Mouse (Mus musculus) G1E (cell line): ENCODE measurements around the gene Tsfm. TPM values are rescaled to one million over a fixed set of nuclear protein-coding genes. Genes with fewer than 3 reads are reported as not detected.

Source experiments
- ATAC-seq: 2 replicates; pipeline ENCODE4 v1.8.0; 2016; ENCODE audit warnings: mild to moderate bottlenecking; ENCODE audit not compliant: insufficient number of reproducible peaks, poor library complexity, low FRiP score, severe bottlenecking; ENCODE audit errors: extremely low read depth
- DNase-seq: peaks from one replicate; pipeline ENCODE4 v3.0.0; 2012; ENCODE audit warnings: low spot score
- H3K27me3 ChIP-seq: 2 replicates; pipeline ENCODE4 v1.6.1; 2012; ENCODE audit warnings: mild to moderate bottlenecking, low read length, inconsistent platforms; ENCODE audit not compliant: insufficient read depth
- H3K36me3 ChIP-seq: replicated peaks from 2 replicates; pipeline ENCODE3; 2012; ENCODE audit warnings: mild to moderate bottlenecking, inconsistent platforms
- H3K4me1 ChIP-seq: 2 replicates; pipeline ENCODE4 v1.6.1; 2012; ENCODE audit warnings: low read depth, low read length, inconsistent platforms, mixed read lengths; ENCODE audit not compliant: insufficient read depth
- H3K4me3 ChIP-seq: 2 replicates; pipeline ENCODE4 v1.5.1; 2012; ENCODE audit warnings: low read depth, mild to moderate bottlenecking, inconsistent platforms, low read length, moderate library complexity, mixed read lengths
- H3K9me3 ChIP-seq: replicated peaks from 2 replicates; pipeline ENCODE4 v1.6.1; 2012; ENCODE audit warnings: inconsistent platforms
- CTCF ChIP-seq: IDR thresholded peaks from 2 replicates; pipeline ENCODE4 v1.5.1; 2012; ENCODE audit warnings: low read depth, low read length, inconsistent platforms, mixed read lengths
- GATA1 ChIP-seq: IDR thresholded peaks from 2 replicates; pipeline ENCODE4 v1.6.1; 2012; ENCODE audit warnings: borderline replicate concordance, low read length, inconsistent platforms, mixed read lengths
- GATA2 ChIP-seq: IDR thresholded peaks from 2 replicates; pipeline ENCODE4 v1.6.1; 2012; ENCODE audit warnings: low read depth, low read length, inconsistent platforms, borderline replicate concordance
- POLR2AphosphoS5 ChIP-seq: IDR thresholded peaks from 2 replicates; pipeline ENCODE4 v1.6.1; 2012; ENCODE audit warnings: low read depth, low read length, inconsistent platforms; ENCODE audit not compliant: insufficient replicate concordance
- TAL1 ChIP-seq: conservative IDR thresholded peaks from 2 replicates; pipeline ENCODE4 v1.6.1; 2012; ENCODE audit warnings: low read depth, low read length, inconsistent platforms, mixed read lengths
- polyA plus RNA-seq: library from polyadenylated mRNA; stranded (reverse); fragments of >175 nt; gene quantifications from 2 replicates; pipeline ENCODE4 v1.2.3, GENCODE M21; 2012
- total RNA-seq, 2 experiments: library from RNA; stranded (forward) in 1 of 2; stranded (reverse) in 1 of 2; fragments of 200-1000 nt in 1 of 2; fragments of >200 nt in 1 of 2; fragmentation: Nextera tagmentation in 1 of 2; gene quantifications; 2 replicates each; pipeline ENCODE4 v1.2.3; 2014 to 2017

Tsfm gene
- total and polyA plus RNA-seq, 3 experiments, result 44.5 to 58.9 (median 53.2) TPM

DNA sequence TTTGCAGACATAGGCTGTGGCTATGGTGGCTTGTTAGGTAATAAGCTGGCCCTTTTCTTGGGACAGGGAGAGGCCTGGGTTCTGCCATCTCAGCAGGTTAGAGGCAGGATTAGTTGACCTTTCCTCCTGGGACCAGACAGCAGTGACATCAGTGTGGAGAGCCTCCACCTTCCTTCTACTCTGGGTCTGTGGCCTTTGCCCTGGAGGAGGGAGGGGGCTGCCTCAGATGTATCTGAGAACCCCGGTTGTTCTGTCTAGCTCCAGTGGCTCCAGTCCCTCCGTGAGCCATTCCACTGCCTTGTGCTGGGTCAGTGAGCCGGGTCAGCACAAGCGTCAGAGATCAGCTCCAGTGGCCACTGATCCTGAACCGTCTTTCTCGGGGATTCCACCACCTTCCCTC is 12.5 kb upstream of the Tsfm start:
- Histone ChIP-seq H3K27me3 (peaks cover 19% of the 10 kb centered on the region), H3K36me3 (peaks cover 50% of the 10 kb centered on the region), H3K4me1 (peaks cover 33% of the 10 kb centered on the region), H3K9me3 (no peaks in the 10 kb centered on the region), H3K4me3 (no peak overlapping the region; the same call in 1 of the 2 replicates)
- no peak for TF ChIP-seq TAL1
- TF ChIP-seq GATA2, result no peak
- no peak for TF ChIP-seq CTCF
- ATAC-seq (no peak), DNase-seq (no peak)

DNA sequence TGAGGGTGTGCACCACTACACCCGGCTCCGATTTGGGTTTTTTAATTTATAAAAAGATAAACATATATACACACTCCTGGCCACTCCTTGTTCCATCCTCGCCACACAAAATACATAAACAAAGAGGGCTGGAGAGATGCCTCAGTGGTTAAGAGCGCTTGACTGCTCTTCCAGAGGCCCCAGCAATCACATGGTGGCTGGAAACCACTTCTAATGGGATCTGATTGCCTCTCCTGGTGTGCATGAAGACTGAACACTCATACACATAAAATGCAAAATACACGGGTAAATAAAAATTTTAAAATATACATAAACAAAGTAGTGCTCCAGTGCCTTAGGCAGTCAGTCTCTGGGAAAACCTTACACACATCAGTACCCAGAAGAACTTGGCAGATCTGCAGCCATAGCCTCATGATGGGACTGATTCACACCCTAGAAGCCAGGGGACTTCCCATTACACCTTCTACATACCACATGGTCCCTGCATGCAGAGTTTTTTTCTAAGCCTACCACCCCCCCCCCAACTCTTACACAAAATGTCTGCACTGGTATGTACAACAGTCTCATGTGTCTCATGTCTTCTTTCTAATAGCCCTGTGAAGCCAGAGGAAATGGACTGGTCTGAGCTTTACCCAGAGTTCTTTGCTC is 12.0 kb upstream of the Tsfm start:
- ATAC-seq (no peak), DNase-seq (no peak)
- Histone ChIP-seq H3K36me3 (peaks cover 44% of the 10 kb centered on the region), H3K4me1 (peaks cover 33% of the 10 kb centered on the region), H3K27me3 (peaks cover 22% of the 10 kb centered on the region), H3K4me3 (peak overlapping the region; percentile 94), H3K9me3 (no peaks in the 10 kb centered on the region)
- TF ChIP-seq GATA2 (no peak), TAL1 (no peak), POLR2AphosphoS5 (no peak), CTCF (no peak), GATA1 (no peak)

DNA sequence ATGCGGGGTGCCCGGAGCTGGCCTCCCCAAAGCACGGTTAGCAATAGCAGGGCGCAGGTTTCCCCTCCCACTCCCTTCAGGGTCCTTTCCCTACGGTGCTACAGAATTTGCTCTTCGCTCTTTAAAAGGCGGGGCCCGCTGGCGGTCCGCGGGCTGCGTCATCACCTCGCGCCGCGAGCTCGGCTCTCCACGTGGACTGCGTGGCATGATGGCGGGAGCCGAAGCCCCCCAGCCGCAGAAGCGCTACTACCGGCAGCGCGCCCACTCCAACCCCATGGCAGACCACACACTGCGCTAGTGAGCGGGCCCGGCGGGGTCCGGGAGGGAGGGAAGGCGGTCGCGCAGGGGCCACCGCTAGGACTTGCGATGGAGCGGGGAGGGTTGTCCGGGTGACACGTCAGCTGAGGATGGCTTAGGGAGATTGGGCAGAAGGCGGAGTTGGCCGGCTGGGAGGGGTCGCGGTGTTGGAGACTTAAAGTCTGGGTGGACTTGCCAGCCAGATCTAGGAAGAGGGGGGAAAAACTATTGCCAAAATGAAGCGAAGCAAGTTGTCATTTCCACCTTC is 11.2 kb upstream of the Tsfm start:
- Histone ChIP-seq H3K9me3 (no peaks in the 10 kb centered on the region), H3K4me3 (peak overlapping the region; percentile 94), H3K4me1 (peaks cover 33% of the 10 kb centered on the region), H3K36me3 (peaks cover 39% of the 10 kb centered on the region), H3K27me3 (peaks cover 25% of the 10 kb centered on the region)
- peak; percentile 64 for ATAC-seq
- DNase-seq, result peak; percentile 79
- TF ChIP-seq POLR2AphosphoS5 (no peak), CTCF (no peak), GATA2 (no peak), GATA1 (no peak), TAL1 (no peak)

DNA sequence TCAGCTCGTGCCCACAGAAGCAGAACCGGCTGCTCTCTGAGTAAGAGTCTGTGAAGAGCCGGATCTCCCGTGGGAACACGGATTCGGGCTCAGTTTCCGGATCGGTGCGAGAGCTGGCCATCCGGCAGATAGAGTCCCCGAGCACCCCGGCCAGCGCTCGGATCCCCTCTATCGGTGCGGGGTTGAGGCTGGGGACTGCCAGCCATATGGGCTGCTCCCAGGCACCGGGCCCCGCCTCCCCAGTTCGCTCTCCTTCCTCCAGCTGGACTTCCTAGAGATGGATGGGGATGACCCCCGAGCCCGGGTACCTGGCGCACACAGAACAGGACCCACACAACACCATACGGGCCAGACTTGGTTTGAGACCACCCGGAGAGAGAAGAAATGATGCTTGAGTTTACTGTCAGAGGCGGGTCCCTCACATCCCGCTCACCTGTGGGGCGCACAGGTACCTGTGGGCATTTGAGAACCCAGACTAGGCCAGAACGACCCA is 10.7 kb upstream of the Tsfm start, which contains the start of the genes Mettl1 and Eef1akmt3:
TSS of gene Mettl1 (plus strand) at position 141 of the 493 bp plus-strand sequence.
TSS of gene Eef1akmt3 (minus strand) at position 240 of the 493 bp plus-strand sequence.
- Histone ChIP-seq H3K4me3 (peak within 1 kb of the TSS; percentile 94), H3K36me3 (peaks cover 34% of the 10 kb centered on the region), H3K9me3 (no peaks in the 10 kb centered on the region), H3K4me1 (peaks cover 33% of the 10 kb centered on the region), H3K27me3 (peaks cover 27% of the 10 kb centered on the region)
- peak; percentile 24; the same call in 1 of the 2 replicates for ATAC-seq
- TF ChIP-seq GATA1 (no peak), TAL1 (no peak), CTCF (no peak), GATA2 (no peak)
- DNase-seq, result peak; percentile 61

DNA sequence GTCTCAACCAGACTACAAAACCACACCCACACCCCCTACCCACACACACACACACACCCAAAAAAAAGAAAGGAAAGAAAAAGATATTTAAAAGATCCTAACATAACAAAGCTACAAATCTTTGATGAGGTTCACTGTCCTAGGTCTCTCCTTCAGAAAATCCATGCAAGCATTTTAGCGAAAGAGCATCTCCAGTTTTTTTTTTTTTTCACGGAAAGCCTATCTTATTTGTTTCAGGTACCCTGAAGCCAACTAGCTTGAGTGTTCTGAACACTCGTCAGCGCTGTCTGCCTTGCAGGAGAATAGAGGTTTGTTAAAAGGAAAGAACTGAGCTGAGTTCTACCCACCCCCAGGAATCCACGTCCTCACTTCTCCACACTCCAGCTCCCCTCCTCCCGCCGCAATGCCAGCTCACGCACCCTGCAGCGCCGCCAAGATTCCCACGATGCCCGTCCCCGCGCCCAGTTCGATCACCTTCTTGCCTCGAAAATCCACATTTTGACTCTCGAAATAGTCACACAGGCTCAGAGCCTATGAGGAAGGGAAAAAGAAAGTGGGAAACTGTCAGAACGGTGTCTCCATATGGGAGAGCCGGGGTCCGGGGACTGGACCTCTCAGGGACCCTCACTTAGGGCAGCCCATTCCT is 10.1 kb upstream of the Tsfm start:
- peaks cover 33% of the 10 kb centered on the region for H3K4me1 ChIP-seq
- H3K4me3 ChIP-seq, result peak overlapping the region; percentile 94
- no peak for ATAC-seq
- H3K27me3 ChIP-seq, result peaks cover 32% of the 10 kb centered on the region
- DNase-seq, result no peak
- H3K9me3 ChIP-seq, result no peaks in the 10 kb centered on the region
- TF ChIP-seq CTCF (no peak), GATA1 (no peak), GATA2 (no peak), TAL1 (no peak), POLR2AphosphoS5 (no peak)
- peaks cover 27% of the 10 kb centered on the region for H3K36me3 ChIP-seq

GRCm38 (mm10) chr10:127037641-127038040 is 7.0 kb upstream of the Tsfm start:
- Histone ChIP-seq H3K27me3 (peaks cover 34% of the 10 kb centered on the region), H3K9me3 (no peaks in the 10 kb centered on the region), H3K36me3 (no peaks in the 10 kb centered on the region), H3K4me1 (peaks cover 22% of the 10 kb centered on the region), H3K4me3 (no peak overlapping the region)
- ATAC-seq (no peak), DNase-seq (no peak)
- TF ChIP-seq CTCF, result no peak
- no peak for TF ChIP-seq GATA2
- no peak for TF ChIP-seq GATA1
- no peak for TF ChIP-seq TAL1
- TF ChIP-seq POLR2AphosphoS5, result no peak
